Mouse (Mus musculus) R1 (cell line): ENCODE data around the gene Mcat.

Source experiments
- DNase-seq: peaks from one replicate; pipeline ENCODE4 v3.0.0-alpha.2; 2018; ENCODE audit warnings: low read depth, low spot score

Gene Mcat

GRCm38 (mm10) chr15:83510805-83511405, 52.7 kb downstream of the Mcat start, which contains the start of gene Ttll1:
Gene Ttll1, minus strand, starts transcription at chr15:83510893.
- DNase-seq: peak; percentile 95

DNA sequence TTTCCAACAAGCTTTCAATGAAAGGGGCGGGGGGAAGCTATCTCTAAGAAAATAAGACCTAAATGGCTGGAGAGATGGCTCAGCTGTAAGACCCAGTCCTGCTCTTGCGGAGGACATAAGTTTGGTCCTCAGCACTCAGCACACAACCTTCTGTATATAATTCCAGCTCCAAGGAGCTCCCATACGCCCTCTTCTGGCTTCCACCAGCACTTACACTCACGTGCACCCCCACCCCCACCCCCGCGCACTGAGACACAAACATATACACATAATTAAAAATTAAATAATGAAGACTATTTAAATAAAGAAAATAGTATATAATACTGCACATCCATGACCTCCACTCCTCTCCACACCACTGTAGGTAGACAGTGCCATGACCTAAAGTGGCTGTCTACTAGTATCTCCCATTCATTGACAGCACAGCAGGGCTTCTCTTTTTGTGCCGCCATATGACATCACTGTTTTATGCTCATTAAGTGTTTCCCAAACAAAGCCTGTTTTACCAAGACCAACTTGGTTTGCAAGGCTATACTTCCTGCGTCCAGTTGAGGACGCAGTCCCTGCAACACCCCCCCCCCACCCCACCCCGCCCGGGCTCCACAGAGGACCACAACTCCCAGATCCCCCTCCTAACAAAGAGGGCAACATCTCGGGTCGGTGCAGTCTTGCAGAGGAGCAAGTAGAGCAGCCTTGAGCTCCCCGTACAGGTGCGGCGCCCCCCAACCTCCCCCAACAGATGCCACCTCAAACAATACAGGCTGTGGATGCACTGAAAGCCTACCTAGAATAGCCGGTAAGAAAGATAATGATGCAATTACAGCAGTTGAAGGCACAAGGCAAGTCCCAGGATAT, 53.4 kb downstream of the Mcat start:
- DNase-seq: peak; percentile 57

DNA sequence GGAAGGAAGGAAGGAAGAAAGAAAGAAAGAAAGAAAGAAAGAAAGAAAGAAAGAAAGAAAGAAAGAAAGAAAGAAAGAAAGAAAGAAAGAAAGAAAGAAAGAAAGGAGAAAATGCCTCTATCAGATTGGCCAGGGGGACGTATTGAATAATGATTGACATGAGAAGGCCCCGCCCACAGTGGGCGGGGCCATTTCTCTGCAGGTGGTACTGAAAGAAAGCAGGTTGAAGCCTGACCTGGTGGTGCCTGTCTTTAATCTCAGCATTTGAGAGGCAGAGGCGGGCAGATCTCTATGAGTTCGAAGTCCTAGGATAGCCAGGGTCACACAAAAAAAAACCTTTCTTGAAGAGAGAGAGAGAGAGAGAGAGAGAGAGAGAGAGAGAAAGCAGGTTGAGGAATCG, 62.1 kb downstream of the Mcat start:
- peak; percentile 84 for DNase-seq

- DNase-seq: peak; percentile 80
Observed at GRCm38 (mm10) chr15:83500352-83500751, 63.2 kb downstream of the Mcat start.

DNA sequence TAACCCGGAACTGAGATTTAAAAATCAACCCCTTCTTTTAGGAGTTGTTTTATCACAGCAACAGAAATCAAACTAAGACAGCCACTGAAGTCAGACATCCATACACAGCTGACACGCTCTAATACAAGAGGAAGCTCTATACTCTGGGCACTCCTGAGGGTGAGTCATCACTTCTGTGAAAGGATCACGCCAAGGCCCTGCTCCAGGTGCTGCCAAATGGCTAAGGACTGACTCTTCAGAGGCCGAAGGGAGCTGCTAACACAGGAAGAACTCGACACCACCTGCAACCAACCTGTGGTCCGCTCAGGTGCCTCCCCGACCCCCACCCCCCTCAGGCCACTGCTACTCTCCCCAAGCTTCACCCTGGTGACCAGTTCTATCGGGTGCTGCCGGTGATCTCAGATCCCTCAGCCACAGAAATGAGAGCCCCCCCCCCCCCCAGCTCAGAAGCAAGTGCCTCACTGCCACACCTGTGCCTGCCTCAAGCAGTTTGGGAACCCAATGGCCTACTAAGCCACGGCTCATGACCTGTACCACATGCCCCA, 64.3 kb downstream of the Mcat start:
- no peak for DNase-seq

- peak; percentile 67 for DNase-seq
Observed at GRCm38 (mm10) chr15:83497299-83497698, 66.3 kb downstream of the Mcat start.
